Mouse (Mus musculus): ENCODE results near the gene Tnnc1.

Tnnc1 gene

GRCm38 (mm10) chr14:31208084-31208483 lies at the start of gene Tnnc1:
TSS of gene Tnnc1 (plus strand) at chr14:31208312.
- DNase-seq = no peak

DNA sequence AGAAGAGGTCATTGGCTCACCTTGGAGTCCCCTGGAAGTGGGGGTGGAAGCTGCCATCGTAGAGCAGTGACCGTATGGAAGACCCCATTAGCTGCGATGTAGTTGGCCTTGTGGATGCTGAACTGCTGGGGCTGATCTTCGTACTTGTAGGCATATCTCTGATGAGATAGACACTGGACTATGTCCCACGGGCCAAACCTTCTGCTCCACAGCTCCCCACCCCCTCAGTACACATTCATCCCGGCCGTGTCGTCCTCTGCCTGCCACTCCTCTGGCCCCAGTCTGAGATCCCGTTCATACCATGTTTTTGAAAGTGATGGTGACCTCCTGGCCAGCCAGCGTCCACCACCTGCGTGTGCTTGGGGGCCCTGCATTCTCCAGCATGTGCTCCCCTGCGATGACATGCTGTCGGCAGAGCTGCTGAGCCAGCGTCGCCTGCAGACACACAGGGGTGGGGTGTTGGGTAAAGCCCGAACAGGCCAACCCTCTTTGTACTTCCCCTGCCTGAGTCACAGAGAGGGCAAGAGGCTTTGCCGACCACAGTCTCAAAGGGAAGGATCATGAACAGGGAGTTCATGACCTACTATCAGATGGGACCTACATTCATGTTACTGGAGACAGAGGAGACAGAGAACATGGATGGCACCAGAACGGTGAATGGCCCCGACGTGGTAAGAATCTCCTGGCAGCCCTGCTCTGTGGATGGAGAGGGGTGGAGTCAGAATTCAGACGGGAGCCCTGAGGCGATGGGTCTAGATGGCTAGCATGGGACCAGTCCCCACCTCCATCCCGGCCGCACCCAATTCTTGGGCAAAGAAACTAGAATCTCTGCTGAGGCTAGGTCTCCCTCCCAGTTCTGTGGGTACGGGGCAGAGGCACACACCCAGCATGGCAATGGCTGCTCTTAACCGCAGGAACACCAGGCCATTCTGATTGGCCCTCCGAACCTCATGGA lies 47.6 kb upstream of the Tnnc1 start:
- DNase-seq = no peak

DNA sequence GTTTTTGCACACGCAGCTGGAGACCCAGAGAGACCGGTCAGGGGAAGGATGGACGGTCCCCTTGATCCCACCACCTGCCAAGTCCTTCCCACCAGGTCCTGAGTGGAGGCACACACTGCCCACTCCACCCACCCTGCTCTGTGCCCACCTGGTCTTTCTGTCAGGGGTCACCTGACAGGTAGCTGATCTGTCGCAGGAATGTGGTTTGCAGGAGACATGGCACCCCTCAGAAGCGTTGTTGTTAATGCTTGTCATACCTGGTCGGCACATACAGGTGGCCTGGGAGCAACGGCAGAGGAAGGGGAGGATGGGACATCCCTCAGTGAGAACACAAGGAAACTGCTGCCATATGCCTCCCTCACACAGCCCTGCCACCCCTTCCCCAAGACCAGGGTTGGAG lies 46.9 kb upstream of the Tnnc1 start:
- DNase-seq = no peak

GRCm38 (mm10) chr14:31161638-31162037 lies 46.5 kb upstream of the Tnnc1 start:
- peak; percentile 47 to 60 for DNase-seq

GRCm38 (mm10) chr14:31164067-31164466 lies 44.0 kb upstream of the Tnnc1 start:
- DNase-seq = peak; percentile 81 to 82

- DNase-seq = peak; percentile 49 to 51
Measured at GRCm38 (mm10) chr14:31165010-31165409, 43.1 kb upstream of the Tnnc1 start.

GRCm38 (mm10) chr14:31165458-31165857 lies 42.7 kb upstream of the Tnnc1 start:
- no peak for DNase-seq

DNA sequence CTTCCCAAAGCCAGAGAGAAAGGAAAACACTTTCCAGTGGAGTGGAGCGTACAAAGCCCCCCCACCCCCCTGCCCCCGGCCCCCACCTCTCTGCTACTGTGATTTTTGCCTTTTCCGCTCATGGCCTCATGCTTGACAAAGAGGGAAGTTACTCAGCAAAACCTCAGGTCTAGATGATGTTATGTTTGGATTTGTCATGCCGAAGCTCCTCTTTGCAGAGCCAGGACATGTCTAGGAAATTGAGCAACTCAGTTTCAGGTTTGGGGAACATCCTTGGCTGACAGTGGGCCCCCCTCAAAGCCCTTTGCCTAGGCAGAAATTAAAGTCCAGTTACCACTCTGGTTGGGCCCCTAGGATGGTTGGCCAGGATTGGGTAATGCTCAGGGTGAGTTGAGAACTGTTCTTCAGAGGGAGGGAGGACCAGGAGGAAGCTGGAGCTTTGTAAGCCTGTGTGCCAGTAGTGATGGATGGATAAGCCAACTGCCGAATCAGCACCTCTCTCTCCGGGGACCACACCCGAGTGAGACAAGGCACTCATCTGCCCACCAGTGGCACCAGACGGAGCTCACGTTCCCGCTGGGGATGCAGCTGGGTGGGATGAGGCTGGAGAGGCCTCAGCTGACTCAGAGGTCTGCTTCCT lies 42.0 kb upstream of the Tnnc1 start:
- DNase-seq = peak in 1 of 2 experiments; percentile 42

DNA sequence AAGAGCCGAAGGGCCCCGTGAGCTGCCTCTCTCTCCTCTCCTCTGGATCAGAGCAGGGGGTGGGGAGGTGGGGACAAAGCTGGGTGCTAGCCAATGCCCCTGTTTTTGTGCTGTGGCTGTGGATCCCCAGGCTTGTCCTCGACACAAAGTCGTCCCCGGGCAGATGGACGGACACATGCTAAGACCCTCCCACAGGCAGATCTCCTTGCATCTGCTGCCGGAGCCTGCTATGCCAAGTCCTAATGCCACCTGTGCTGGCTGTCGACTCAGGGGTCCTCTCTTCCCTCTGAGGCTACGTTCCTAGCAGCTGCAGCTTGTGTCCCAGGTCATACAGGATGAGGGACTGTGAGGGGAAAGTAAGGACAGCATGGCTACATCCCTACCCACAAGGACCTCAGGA lies 41.3 kb upstream of the Tnnc1 start:
- DNase-seq = peak; percentile 53 to 57

- no peak for DNase-seq
Measured at GRCm38 (mm10) chr14:31168425-31168824, 39.7 kb upstream of the Tnnc1 start, which contains the start of gene Stab1. TSS of gene Stab1 (minus strand) at chr14:31168641.

- DNase-seq = no peak
Measured at GRCm38 (mm10) chr14:31169508-31169907, 38.6 kb upstream of the Tnnc1 start.

GRCm38 (mm10) chr14:31170963-31171362 lies 37.1 kb upstream of the Tnnc1 start:
- DNase-seq = no peak

GRCm38 (mm10) chr14:31171386-31171785 lies 36.7 kb upstream of the Tnnc1 start:
- peak; percentile 80 to 86 for DNase-seq

- no peak for DNase-seq
Measured at GRCm38 (mm10) chr14:31171821-31172220, 36.3 kb upstream of the Tnnc1 start.

DNA sequence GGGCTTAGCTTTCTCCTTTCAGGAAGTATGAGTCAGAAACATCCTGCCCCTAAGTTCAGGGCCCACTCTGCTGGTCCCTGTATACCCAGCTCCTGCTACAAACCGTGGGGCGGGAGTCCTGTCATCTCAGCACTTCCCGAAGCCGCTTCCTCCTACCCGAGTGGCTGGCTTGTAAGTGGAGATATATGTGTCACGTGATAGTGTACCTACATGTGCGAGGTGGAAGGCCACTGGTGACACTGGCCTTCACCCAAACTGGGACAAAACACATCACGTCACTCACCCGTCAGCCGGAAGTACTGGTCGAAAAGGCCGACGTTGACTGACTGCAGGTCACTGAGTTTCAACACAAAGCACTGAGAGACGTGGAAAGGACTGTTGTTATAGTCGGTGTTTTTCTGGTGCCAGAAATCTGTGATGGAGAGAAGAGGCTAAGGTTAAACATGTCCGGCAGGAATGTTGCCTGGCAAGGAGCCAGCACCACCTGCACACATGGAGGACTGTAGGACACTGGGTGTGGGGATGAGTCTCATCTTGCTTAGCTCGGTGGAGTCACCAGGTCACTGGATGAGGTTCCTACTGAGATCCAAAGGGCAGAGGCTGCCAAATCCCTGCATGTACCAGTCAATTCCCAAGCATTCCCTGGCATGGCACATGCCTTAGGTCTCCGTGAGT lies 35.2 kb upstream of the Tnnc1 start:
- peak; percentile 67 to 68 for DNase-seq

- no peak for DNase-seq
Measured at GRCm38 (mm10) chr14:31173537-31173936, 34.6 kb upstream of the Tnnc1 start.

GRCm38 (mm10) chr14:31177287-31177686 lies 30.8 kb upstream of the Tnnc1 start:
- no peak for DNase-seq

DNA sequence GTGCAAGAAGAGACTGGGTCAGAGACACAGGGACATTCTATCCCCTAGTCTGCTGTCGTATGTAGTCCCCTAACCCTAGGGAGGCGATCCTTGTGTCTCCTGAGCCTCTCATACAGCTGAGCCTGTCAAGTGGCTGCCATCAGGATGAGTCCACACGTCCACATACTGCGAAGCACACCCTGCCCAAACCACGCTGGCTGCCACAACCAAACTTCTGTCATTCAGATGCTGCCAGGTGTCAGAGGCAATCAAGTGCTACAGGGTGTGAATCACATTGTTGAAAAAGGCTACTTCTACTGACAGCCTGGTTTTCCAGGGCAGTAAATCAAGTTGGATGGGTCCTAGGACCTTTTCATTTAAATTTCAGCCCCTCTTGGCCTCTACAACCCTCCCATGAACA lies 30.4 kb upstream of the Tnnc1 start:
- no peak for DNase-seq

DNA sequence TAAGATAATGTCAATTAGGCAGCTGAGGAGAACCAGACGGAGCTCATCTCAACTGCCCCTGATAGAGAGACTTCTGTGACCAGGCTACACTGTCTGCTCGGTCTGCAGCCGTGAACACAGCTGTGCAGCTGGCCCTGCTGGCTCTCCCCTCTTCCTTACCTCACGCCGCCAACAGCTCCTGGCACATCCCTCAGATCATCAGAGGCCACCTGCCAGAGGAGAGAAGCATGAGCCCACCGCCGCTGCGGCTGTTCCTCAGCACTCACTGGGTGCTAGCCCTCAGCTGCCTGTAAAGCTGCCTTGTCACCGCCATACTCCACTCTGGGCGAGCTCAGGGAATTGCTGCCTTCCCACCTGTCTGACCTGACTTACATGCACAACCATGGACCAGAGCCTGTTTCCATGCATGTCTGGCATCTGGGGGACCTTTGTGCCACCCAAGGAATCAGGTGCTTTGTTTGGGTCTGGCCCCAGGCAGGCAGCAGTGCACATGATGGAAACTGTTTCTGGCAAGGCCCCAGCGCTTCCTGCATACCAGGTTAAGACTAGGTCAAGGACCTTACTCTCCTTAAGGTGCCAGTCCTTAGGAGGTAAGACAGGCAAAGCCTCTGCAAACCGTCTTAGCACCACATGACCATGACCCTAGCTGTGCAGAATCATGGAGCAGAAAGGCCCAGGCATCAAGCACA lies 28.3 kb upstream of the Tnnc1 start:
- DNase-seq = peak in 1 of 2 experiments; percentile 55

- no peak for DNase-seq
Measured at GRCm38 (mm10) chr14:31181512-31181911, 26.6 kb upstream of the Tnnc1 start.

GRCm38 (mm10) chr14:31182786-31183290 lies 25.3 kb upstream of the Tnnc1 start:
- DNase-seq = no peak

- DNase-seq = no peak
Measured at GRCm38 (mm10) chr14:31183541-31183940, 24.6 kb upstream of the Tnnc1 start.

All from cerebellum, postnatal 14 days (tissue).